Mouse (Mus musculus) embryonic facial prominence, embryonic 14.5 days (tissue): ENCODE measurements at regions not wholly inside any gene's neighbourhood (a gene's known extent, or its start where the extent isn't known, plus 50 kb on each side); places are given as distances from the start of the nearest gene placed in this dataset.

ENCODE experiments used
- ATAC-seq: fragments of 200-750 bp; cut with Nextera tagmentation; 2 replicates; pipeline ENCODE4 v1.8.0; 2017; ENCODE audit warnings: low read depth, moderate number of reproducible peaks, moderate TSS enrichment
- DNase-seq: peaks from one replicate; pipeline ENCODE4 v3.0.0-alpha.2; 2015; ENCODE audit warnings: low spot score
- H3K27ac ChIP-seq: fragments of 300-500 bp; sonication (generic); replicated peaks from 2 replicates; pipeline ENCODE4 v1.5.1; 2014; ENCODE audit warnings: low read depth, mild to moderate bottlenecking, low read length, moderate library complexity
- H3K27me3 ChIP-seq: fragments of 300-500 bp; sonication (generic); replicated peaks from 2 replicates; pipeline ENCODE4 v1.6.1; 2014; ENCODE audit warnings: low read length; ENCODE audit not compliant: control insufficient read depth, insufficient read depth
- H3K36me3 ChIP-seq: fragments of 300-500 bp; sonication (generic); 2 replicates; pipeline ENCODE4 v1.6.1; 2014; ENCODE audit warnings: low read length, mixed read lengths; ENCODE audit not compliant: control insufficient read depth, insufficient read depth
- H3K4me1 ChIP-seq: fragments of 300-500 bp; sonication (generic); 2 replicates; pipeline ENCODE4 v1.6.1; 2014; ENCODE audit warnings: antibody characterized with exemption, low read length; ENCODE audit not compliant: control insufficient read depth, insufficient read depth
- H3K4me2 ChIP-seq: fragments of 300-500 bp; sonication (generic); 2 replicates; pipeline ENCODE4 v1.6.1; 2014; ENCODE audit warnings: low read depth, mild to moderate bottlenecking, low read length, moderate library complexity, mixed read lengths
- H3K4me3 ChIP-seq: fragments of 300-500 bp; sonication (generic); 2 replicates; pipeline ENCODE4 v1.5.1; 2014; ENCODE audit warnings: low read depth, mild to moderate bottlenecking, low read length
- H3K9ac ChIP-seq: fragments of 300-500 bp; sonication (generic); 2 replicates; pipeline ENCODE4 v1.6.1; 2014; ENCODE audit warnings: low read depth, mild to moderate bottlenecking, low read length, moderate library complexity, mixed read lengths
- H3K9me3 ChIP-seq: fragments of 300-500 bp; sonication (generic); 2 replicates; pipeline ENCODE4 v1.6.1; 2016; ENCODE audit warnings: low read length; ENCODE audit not compliant: control insufficient read depth
- WGBS: fragments of 180-500 bp; shearing (Covaris S2); extraction: QIAGEN DNeasy Blood & Tissue Kit; methylation state at CpG from one replicate; pipeline ENCODE4 v1.1.7; 2014; 5-methylcytosine and 5-hydroxymethylcytosine counted together

- Histone ChIP-seq H3K27me3 (no peaks in the 10 kb centered on the region), H3K9ac (no peak overlapping the region), H3K9me3 (no peaks in the 10 kb centered on the region), H3K4me2 (no peak overlapping the region), H3K36me3 (no peaks in the 10 kb centered on the region), H3K4me1 (no peaks in the 10 kb centered on the region), H3K4me3 (no peak overlapping the region), H3K27ac (no peak overlapping the region)
- WGBS: 80% methylated on average over 6 of the region's 6 CpGs
- DNase-seq: no peak
- ATAC-seq: no peak
These were observed 1045.0 kb upstream of the Lrrc6 start for GRCm38 (mm10) chr15:67545745-67546144.

GRCm38 (mm10) chr15:67513722-67514121 is 1013.0 kb upstream of the Lrrc6 start:
- Histone ChIP-seq H3K4me2 (no peak overlapping the region), H3K9ac (no peak overlapping the region), H3K36me3 (no peaks in the 10 kb centered on the region), H3K27ac (no peak overlapping the region), H3K4me1 (no peaks in the 10 kb centered on the region), H3K9me3 (no peaks in the 10 kb centered on the region), H3K27me3 (no peaks in the 10 kb centered on the region), H3K4me3 (no peak overlapping the region)
- DNase-seq (no peak), ATAC-seq (no peak)

GRCm38 (mm10) chr15:67495001-67495658 is 994.4 kb upstream of the Lrrc6 start:
- WGBS: 69% methylated on average over 7 of the region's 7 CpGs
- H3K9me3 ChIP-seq: no peaks in the 10 kb centered on the region
- no peak overlapping the region for H3K4me3 ChIP-seq
- ATAC-seq: no peak
- H3K27me3 ChIP-seq: no peaks in the 10 kb centered on the region
- no peak overlapping the region for H3K27ac ChIP-seq
- no peak overlapping the region for H3K4me2 ChIP-seq
- H3K4me1 ChIP-seq: no peaks in the 10 kb centered on the region
- H3K9ac ChIP-seq: no peak overlapping the region
- DNase-seq: no peak
- H3K36me3 ChIP-seq: no peaks in the 10 kb centered on the region

GRCm38 (mm10) chr15:67481733-67482132 is 981.0 kb upstream of the Lrrc6 start:
- H3K4me3 ChIP-seq: no peak overlapping the region
- H3K27me3 ChIP-seq: no peaks in the 10 kb centered on the region
- DNase-seq (no peak), ATAC-seq (no peak)
- H3K27ac ChIP-seq: no peak overlapping the region
- H3K36me3 ChIP-seq: no peaks in the 10 kb centered on the region
- WGBS: 85% methylated on average over 2 of the region's 2 CpGs
- H3K9ac ChIP-seq: no peak overlapping the region
- H3K4me1 ChIP-seq: no peaks in the 10 kb centered on the region
- H3K4me2 ChIP-seq: no peak overlapping the region
- H3K9me3 ChIP-seq: no peaks in the 10 kb centered on the region

- Histone ChIP-seq H3K36me3 (no peaks in the 10 kb centered on the region), H3K4me2 (no peak overlapping the region), H3K9me3 (no peaks in the 10 kb centered on the region), H3K4me1 (no peaks in the 10 kb centered on the region), H3K27me3 (no peaks in the 10 kb centered on the region), H3K27ac (no peak overlapping the region), H3K4me3 (no peak overlapping the region), H3K9ac (no peak overlapping the region)
- WGBS: 84% methylated on average over 5 of the region's 5 CpGs
- ATAC-seq: no peak
- no peak for DNase-seq
These were observed 973.6 kb upstream of the Lrrc6 start for GRCm38 (mm10) chr15:67474325-67474724.

GRCm38 (mm10) chr15:67472979-67473378 is 972.3 kb upstream of the Lrrc6 start:
- no peak overlapping the region for H3K4me3 ChIP-seq
- DNase-seq (no peak), ATAC-seq (no peak)
- H3K9me3 ChIP-seq: no peaks in the 10 kb centered on the region
- no peaks in the 10 kb centered on the region for H3K27me3 ChIP-seq
- no peak overlapping the region for H3K27ac ChIP-seq
- no peaks in the 10 kb centered on the region for H3K4me1 ChIP-seq
- H3K4me2 ChIP-seq: no peak overlapping the region
- H3K9ac ChIP-seq: no peak overlapping the region
- no peaks in the 10 kb centered on the region for H3K36me3 ChIP-seq

GRCm38 (mm10) chr15:67471283-67471682 is 970.6 kb upstream of the Lrrc6 start:
- no peak overlapping the region for H3K4me3 ChIP-seq
- no peak overlapping the region for H3K4me2 ChIP-seq
- no peak for ATAC-seq
- no peaks in the 10 kb centered on the region for H3K36me3 ChIP-seq
- DNase-seq: no peak
- H3K27ac ChIP-seq: no peak overlapping the region
- 89% methylated on average over 1 of the region's 1 CpGs for WGBS
- H3K9ac ChIP-seq: no peak overlapping the region
- no peaks in the 10 kb centered on the region for H3K9me3 ChIP-seq
- no peaks in the 10 kb centered on the region for H3K27me3 ChIP-seq
- H3K4me1 ChIP-seq: no peaks in the 10 kb centered on the region

- no peaks in the 10 kb centered on the region for H3K36me3 ChIP-seq
- no peaks in the 10 kb centered on the region for H3K9me3 ChIP-seq
- no peaks in the 10 kb centered on the region for H3K27me3 ChIP-seq
- no peak overlapping the region for H3K4me3 ChIP-seq
- no peak overlapping the region for H3K9ac ChIP-seq
- no peak overlapping the region for H3K27ac ChIP-seq
- DNase-seq (no peak), ATAC-seq (no peak)
- no peak overlapping the region for H3K4me2 ChIP-seq
- H3K4me1 ChIP-seq: no peaks in the 10 kb centered on the region
These were observed 969.3 kb upstream of the Lrrc6 start for GRCm38 (mm10) chr15:67470036-67470435.

GRCm38 (mm10) chr15:67467404-67468345 is 967.0 kb upstream of the Lrrc6 start:
- Histone ChIP-seq H3K4me3 (no peak overlapping the region), H3K9ac (no peak overlapping the region), H3K9me3 (no peaks in the 10 kb centered on the region), H3K27ac (no peak overlapping the region), H3K4me1 (no peaks in the 10 kb centered on the region), H3K36me3 (no peaks in the 10 kb centered on the region), H3K27me3 (no peaks in the 10 kb centered on the region), H3K4me2 (no peak overlapping the region)
- ATAC-seq (no peak), DNase-seq (no peak)
- WGBS: 48% methylated on average over 4 of the region's 4 CpGs
